Mouse (Mus musculus) lung, postnatal 0 days (tissue): Measurements from ENCODE around the gene Cacna2d1. TPM values are rescaled to one million over a fixed set of nuclear protein-coding genes. Genes with fewer than 3 reads are reported as not detected.

Experiments
- ATAC-seq: fragments of 200-750 bp; cut with Nextera tagmentation; 2 replicates; pipeline ENCODE4 v1.8.0; 2017; ENCODE audit warnings: moderate library complexity
- DNase-seq: peaks from one replicate; pipeline ENCODE4 v3.0.0-alpha.2; 2016; ENCODE audit warnings: low spot score
- H3K27ac ChIP-seq: fragments of 300-500 bp; sonication (generic); 2 replicates; pipeline ENCODE4 v1.5.1; 2014; ENCODE audit warnings: antibody characterized with exemption, mild to moderate bottlenecking, low read length, mixed read lengths
- H3K27me3 ChIP-seq: fragments of 300-500 bp; sonication (generic); replicated peaks from 2 replicates; pipeline ENCODE4 v1.6.1; 2014; ENCODE audit warnings: low read length, mixed read lengths; ENCODE audit not compliant: insufficient read depth
- H3K36me3 ChIP-seq: fragments of 300-500 bp; sonication (generic); 2 replicates; pipeline ENCODE4 v1.6.1; 2014; ENCODE audit warnings: low read length, mixed read lengths; ENCODE audit not compliant: insufficient read depth
- H3K4me1 ChIP-seq: fragments of 300-500 bp; sonication (generic); 2 replicates; pipeline ENCODE4 v1.6.1; 2014; ENCODE audit warnings: antibody characterized with exemption, low read depth, low read length, mixed read lengths; ENCODE audit not compliant: insufficient read depth
- H3K4me2 ChIP-seq: fragments of 300-500 bp; sonication (generic); replicated peaks from 2 replicates; pipeline ENCODE4 v1.6.1; 2014; ENCODE audit warnings: low read depth, mild to moderate bottlenecking, low read length, moderate library complexity, mixed read lengths
- H3K4me3 ChIP-seq: fragments of 300-500 bp; sonication (generic); 2 replicates; pipeline ENCODE4 v1.5.1; 2014; ENCODE audit warnings: low read depth, low read length
- H3K9ac ChIP-seq: fragments of 300-500 bp; sonication (generic); replicated peaks from 2 replicates; pipeline ENCODE4 v1.6.1; 2014; ENCODE audit warnings: low read depth, mild to moderate bottlenecking
- H3K9me3 ChIP-seq: fragments of 300-500 bp; sonication (generic); 2 replicates; pipeline ENCODE4 v1.6.1; 2016; ENCODE audit warnings: low read length, mixed read lengths
- CTCF ChIP-seq: IDR thresholded peaks from 2 replicates; pipeline ENCODE4 v1.5.1; 2016; ENCODE audit warnings: antibody characterized with exemption, mild to moderate bottlenecking
- EP300 ChIP-seq: IDR thresholded peaks from 2 replicates; pipeline ENCODE4 v1.6.1; 2016; ENCODE audit warnings: antibody characterized with exemption, mild to moderate bottlenecking, control low read depth
- WGBS: fragments of 180-500 bp; shearing (Covaris S2); extraction: QIAGEN DNeasy Blood & Tissue Kit; methylation state at CpG from one replicate; pipeline ENCODE4 v1.1.7; 2014; 5-methylcytosine and 5-hydroxymethylcytosine counted together
- polyA plus RNA-seq: library from polyadenylated mRNA; unstranded; fragments of >200 nt; fragmentation: Nextera tagmentation; extraction: Ambion mirVana; gene quantifications from 2 replicates; pipeline ENCODE4 v1.2.1, GENCODE M21; 2015

Cacna2d1 gene
- polyA plus RNA-seq, 1 experiment from 2014 or later: 8.4 TPM

- Histone ChIP-seq H3K27ac (no peak overlapping the region), H3K9ac (no peak overlapping the region), H3K36me3 (no peaks in the 10 kb centered on the region), H3K27me3 (no peaks in the 10 kb centered on the region), H3K9me3 (no peaks in the 10 kb centered on the region), H3K4me1 (no peaks in the 10 kb centered on the region), H3K4me2 (no peak overlapping the region), H3K4me3 (no peak overlapping the region)
- TF ChIP-seq EP300 (no peak), CTCF (no peak)
- ATAC-seq: no peak
- no peak for DNase-seq
- WGBS: 76% methylated on average over 4 of the region's 4 CpGs
These were observed 383.3 kb downstream of the Cacna2d1 start for GRCm38 (mm10) chr5:16317680-16318242.

DNA sequence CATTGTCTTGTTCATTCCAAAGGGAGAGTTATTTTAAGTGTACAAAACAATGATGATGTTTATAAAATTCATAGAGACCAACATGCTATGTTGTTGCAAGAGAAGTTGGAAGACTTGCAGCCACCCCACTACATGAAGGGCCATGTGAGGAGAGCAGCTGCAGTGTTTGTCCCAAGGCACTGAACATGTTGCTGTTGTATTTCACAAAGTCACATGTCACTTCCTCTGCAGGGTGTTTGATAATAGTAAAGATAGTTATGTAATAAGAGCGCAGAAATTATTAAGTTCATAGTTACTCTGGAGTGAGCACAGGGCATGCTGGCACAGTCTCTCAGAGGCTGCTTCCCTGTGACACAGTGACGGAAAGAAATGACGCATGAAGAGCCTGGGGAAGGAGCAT lies 392.1 kb downstream of the Cacna2d1 start:
- Histone ChIP-seq H3K4me3 (no peak overlapping the region), H3K4me1 (no peaks in the 10 kb centered on the region), H3K36me3 (no peaks in the 10 kb centered on the region), H3K4me2 (no peak overlapping the region), H3K9me3 (no peaks in the 10 kb centered on the region), H3K27me3 (no peaks in the 10 kb centered on the region), H3K9ac (no peak overlapping the region), H3K27ac (no peak overlapping the region)
- DNase-seq (no peak), ATAC-seq (no peak)
- TF ChIP-seq CTCF: no peak
- TF ChIP-seq EP300: no peak
- 84% methylated on average over 3 of the region's 3 CpGs for WGBS

DNA sequence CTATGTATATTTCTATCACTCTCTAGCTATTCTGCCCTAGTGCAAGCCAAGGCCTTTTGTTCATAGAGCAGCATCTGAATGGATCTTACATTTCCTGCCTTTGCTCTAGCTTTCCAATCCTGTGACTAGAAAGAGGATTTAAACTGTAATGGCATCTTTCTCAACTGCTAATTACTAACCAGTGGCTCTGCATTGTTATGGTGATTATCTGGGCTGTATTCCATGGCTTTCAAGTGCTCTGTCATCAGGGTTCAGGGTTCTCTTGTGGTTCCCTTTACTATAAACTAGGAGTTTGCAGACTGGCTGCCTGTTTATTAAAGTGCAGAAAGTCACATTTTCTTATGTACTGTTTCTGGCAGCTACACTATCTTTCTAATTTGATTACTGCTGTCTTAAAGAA lies 410.9 kb downstream of the Cacna2d1 start:
- Histone ChIP-seq H3K4me2 (no peak overlapping the region), H3K4me1 (no peaks in the 10 kb centered on the region), H3K9me3 (no peaks in the 10 kb centered on the region), H3K36me3 (no peaks in the 10 kb centered on the region), H3K4me3 (no peak overlapping the region), H3K27me3 (no peaks in the 10 kb centered on the region), H3K27ac (no peak overlapping the region), H3K9ac (no peak overlapping the region)
- ATAC-seq (no peak), DNase-seq (no peak)
- TF ChIP-seq CTCF (no peak), EP300 (no peak)

GRCm38 (mm10) chr5:16355816-16356215 lies 421.3 kb downstream of the Cacna2d1 start:
- WGBS: 77% methylated on average over 3 of the region's 3 CpGs
- H3K27ac ChIP-seq: no peak overlapping the region
- H3K9me3 ChIP-seq: no peaks in the 10 kb centered on the region
- H3K27me3 ChIP-seq: no peaks in the 10 kb centered on the region
- H3K4me1 ChIP-seq: no peaks in the 10 kb centered on the region
- no peak overlapping the region for H3K4me2 ChIP-seq
- H3K36me3 ChIP-seq: no peaks in the 10 kb centered on the region
- DNase-seq (no peak), ATAC-seq (no peak)
- no peak overlapping the region for H3K9ac ChIP-seq
- H3K4me3 ChIP-seq: no peak overlapping the region
- TF ChIP-seq CTCF: no peak
- no peak for TF ChIP-seq EP300

DNA sequence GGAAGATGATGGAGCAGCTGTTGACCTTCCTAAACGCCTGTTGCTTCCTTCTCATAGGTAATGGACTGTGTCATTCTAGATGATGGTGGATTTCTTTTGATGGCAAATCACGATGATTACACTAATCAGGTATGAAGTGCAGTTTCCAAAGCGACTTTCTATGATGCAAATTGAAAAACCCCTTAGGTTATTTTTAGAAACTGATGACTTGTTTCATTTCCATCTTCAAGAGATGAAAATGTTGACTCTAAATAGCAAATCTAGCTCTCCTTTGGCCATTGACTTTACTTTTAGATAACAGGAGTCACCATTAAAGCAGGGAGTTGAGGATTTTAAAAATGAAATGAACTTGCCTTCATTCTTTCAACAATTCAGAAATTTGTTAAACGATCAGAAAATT lies 423.2 kb downstream of the Cacna2d1 start:
- no peaks in the 10 kb centered on the region for H3K9me3 ChIP-seq
- DNase-seq: no peak
- ATAC-seq: no peak
- H3K27me3 ChIP-seq: no peaks in the 10 kb centered on the region
- WGBS: 86% methylated on average over 4 of the region's 4 CpGs
- no peak for TF ChIP-seq EP300
- no peaks in the 10 kb centered on the region for H3K36me3 ChIP-seq
- H3K4me3 ChIP-seq: no peak overlapping the region
- no peak overlapping the region for H3K9ac ChIP-seq
- H3K4me1 ChIP-seq: no peaks in the 10 kb centered on the region
- no peak overlapping the region for H3K27ac ChIP-seq
- no peak overlapping the region for H3K4me2 ChIP-seq

- H3K36me3 ChIP-seq: no peaks in the 10 kb centered on the region
- TF ChIP-seq CTCF: no peak
- no peak for TF ChIP-seq EP300
- no peaks in the 10 kb centered on the region for H3K27me3 ChIP-seq
- DNase-seq: no peak
- H3K27ac ChIP-seq: no peak overlapping the region
- H3K4me3 ChIP-seq: no peak overlapping the region
- H3K4me1 ChIP-seq: no peaks in the 10 kb centered on the region
- H3K4me2 ChIP-seq: no peak overlapping the region
- no peak for ATAC-seq
- H3K9me3 ChIP-seq: no peaks in the 10 kb centered on the region
- no peak overlapping the region for H3K9ac ChIP-seq
- WGBS: 83% methylated on average over 2 of the region's 2 CpGs
These were observed 427.6 kb downstream of the Cacna2d1 start for GRCm38 (mm10) chr5:16362076-16362475.

GRCm38 (mm10) chr5:16363171-16363570 lies 428.7 kb downstream of the Cacna2d1 start:
- Histone ChIP-seq H3K4me2 (no peak overlapping the region), H3K9me3 (no peaks in the 10 kb centered on the region), H3K4me3 (no peak overlapping the region), H3K9ac (no peak overlapping the region), H3K4me1 (no peaks in the 10 kb centered on the region), H3K27me3 (no peaks in the 10 kb centered on the region), H3K36me3 (no peaks in the 10 kb centered on the region), H3K27ac (no peak overlapping the region)
- DNase-seq: no peak
- no peak for TF ChIP-seq EP300
- no peak for TF ChIP-seq CTCF
- ATAC-seq: no peak
- WGBS: 74% methylated on average over 2 of the region's 2 CpGs
